Mouse (Mus musculus) olfactory bulb, adult 2 months (tissue): ENCODE results near the gene Aplnr.

Experiments used
- CTCF ChIP-seq: fragments of 200-500 bp; IDR thresholded peaks from 2 replicates; pipeline ENCODE4 v1.5.1; 2012; ENCODE audit warnings: low read depth, mild to moderate bottlenecking, low read length, moderate library complexity; ENCODE audit not compliant: insufficient read depth
- POLR2A ChIP-seq: fragments of 200-500 bp; IDR thresholded peaks from 2 replicates; pipeline ENCODE4 v1.6.1; 2012; ENCODE audit warnings: mild to moderate bottlenecking, low read depth, low read length, moderate library complexity; ENCODE audit not compliant: insufficient read depth

DNA sequence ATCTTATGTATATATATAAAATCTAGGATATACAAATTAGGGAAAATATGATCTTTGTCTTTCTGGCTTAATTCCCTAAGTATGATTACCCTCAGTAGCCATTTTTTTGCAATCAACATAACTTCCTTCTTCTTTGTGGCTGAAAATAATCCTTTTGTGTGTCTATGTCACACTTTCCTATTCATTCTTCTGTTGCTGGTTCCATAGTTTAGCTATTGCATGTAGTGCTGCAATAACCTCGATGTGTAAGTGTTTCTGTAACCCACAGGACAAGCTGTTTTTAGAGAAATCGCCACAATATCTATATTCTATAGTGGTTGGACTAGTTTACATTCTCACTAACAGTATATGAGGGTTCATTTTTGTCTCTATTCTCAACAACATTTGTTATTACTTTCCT is 8.9 kb downstream of the Aplnr start:
- TF ChIP-seq POLR2A (no peak), CTCF (no peak)
